Mouse (Mus musculus): ENCODE measurements around the gene Cabp4.

DNA sequence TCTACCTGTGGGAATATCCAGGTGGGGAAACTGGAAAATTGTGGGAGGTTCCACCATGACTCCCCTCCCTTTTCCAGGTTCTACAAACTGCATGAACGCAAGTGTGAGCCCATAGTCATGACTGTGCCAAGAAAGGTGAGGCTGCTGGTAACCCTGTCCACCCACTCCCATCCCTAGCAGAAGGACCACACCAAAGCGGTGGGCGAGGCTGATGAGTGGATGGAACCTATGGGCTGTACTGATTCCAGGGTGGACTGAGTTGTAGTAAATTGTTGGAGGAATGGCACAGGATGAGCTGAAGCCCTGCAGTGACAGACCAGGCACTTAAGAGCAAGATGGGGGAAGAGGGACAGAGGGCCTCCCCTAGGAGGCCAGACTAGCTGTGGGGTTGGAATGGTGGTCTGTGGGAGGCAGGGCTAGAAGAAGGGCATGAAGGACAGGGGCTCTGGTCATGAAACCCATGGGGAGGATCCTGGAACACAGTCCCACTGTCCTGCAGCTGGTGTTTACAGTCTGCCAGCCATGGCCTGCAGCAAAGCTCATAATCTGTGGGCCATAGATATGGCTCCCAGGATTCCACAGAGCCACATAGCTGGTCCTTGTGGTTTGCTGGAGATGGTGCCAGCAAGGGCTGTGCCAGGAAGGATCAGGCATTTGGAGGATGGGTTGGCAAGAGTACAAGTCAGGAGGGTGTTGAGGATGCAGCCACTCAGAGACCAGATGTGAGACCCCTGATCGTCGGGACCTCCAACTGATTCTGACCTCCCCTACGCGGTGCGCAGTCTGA, 8.8 kb upstream of the Cabp4 start:
- TF ChIP-seq KAT2A (IDR thresholded peaks at IDR 0.05; ENCODE audit: insufficient replicate concordance, low read length) = no peak
- no peak for TF ChIP-seq POLR2AphosphoS2 (IDR thresholded peaks at IDR 0.05; ENCODE audit: low read depth, low read length)
- TF ChIP-seq UBTF (IDR thresholded peaks at IDR 0.05; ENCODE audit: low read depth, low read length) = no peak
- no peak for TF ChIP-seq USF2 (conservative IDR thresholded peaks at IDR 0.05; ENCODE audit: low read depth, low read length)
- no peak for TF ChIP-seq MAFK (IDR thresholded peaks at IDR 0.05; ENCODE audit: insufficient replicate concordance, low read length)
- no peak for TF ChIP-seq POLR2A (IDR thresholded peaks at IDR 0.05; ENCODE audit: low read depth, low read length)
- no peak for TF ChIP-seq CTCF (conservative IDR thresholded peaks at IDR 0.05 in 1 of 2, IDR thresholded peaks at IDR 0.05 in 1 of 2; ENCODE audit: low read depth in 2 of 2, low read length in 2 of 2)
- TF ChIP-seq ZNF384 (IDR thresholded peaks at IDR 0.05; ENCODE audit: low read depth, low read length) = no peak
- no peak for TF ChIP-seq GABPA (IDR thresholded peaks at IDR 0.05; ENCODE audit: insufficient replicate concordance, low read depth, low read length)
- TF ChIP-seq MYC (IDR thresholded peaks at IDR 0.05; ENCODE audit: low read depth, low read length) = no peak

Data from CH12.LX (cell line).